Mouse (Mus musculus) CH12.LX (cell line): Measurements from ENCODE around the gene Oit3. TPM values are rescaled to one million over a fixed set of nuclear protein-coding genes. Genes with fewer than 3 reads are reported as not detected.
"Not testable (repeated sequence)": the region's sequence is repeated elsewhere in the genome, so short reads cannot be mapped to it uniquely, and the experiment has no call there.

Experiments
- DNase-seq: peaks from one replicate; pipeline ENCODE4 v3.0.0-alpha.2; 2013; ENCODE audit errors: extremely low read depth
- H3K27ac ChIP-seq: 2 replicates; pipeline ENCODE4 v1.5.1; 2012; ENCODE audit warnings: low read depth, mild to moderate bottlenecking, control low read depth, moderate library complexity; ENCODE audit not compliant: insufficient read depth
- H3K27me3 ChIP-seq: replicated peaks from 2 replicates; pipeline ENCODE3; 2012; ENCODE audit warnings: inconsistent platforms
- H3K36me3 ChIP-seq, 2 experiments: replicated peaks in 1 of 2; 2 replicates each; pipeline versions ENCODE3 to v1.6.1; 2012; ENCODE audit warnings: inconsistent platforms in 1 of 2, low read length in 1 of 2, mild to moderate bottlenecking in 1 of 2, mixed read lengths in 1 of 2, moderate library complexity in 1 of 2; ENCODE audit not compliant: control insufficient read depth in 1 of 2, insufficient read depth in 1 of 2
- H3K4me1 ChIP-seq, 2 experiments: 2 replicates each; pipeline ENCODE4 v1.6.1; 2012; ENCODE audit warnings: inconsistent platforms in 1 of 2, moderate library complexity in 1 of 2; ENCODE audit not compliant: insufficient read depth in 2 of 2, control insufficient read depth in 1 of 2
- H3K4me2 ChIP-seq: 2 replicates; pipeline ENCODE4 v1.6.1; 2012; ENCODE audit warnings: low read depth, mild to moderate bottlenecking, control low read depth; ENCODE audit not compliant: poor library complexity, insufficient read depth, severe bottlenecking
- H3K4me3 ChIP-seq, 3 experiments: fragments of 150-350 bp in 1 of 3; sonication (generic) in 1 of 3; replicated peaks in 1 of 3; 2 replicates each; pipeline versions ENCODE3 to v1.5.1; 2011 to 2012; ENCODE audit warnings: low read depth in 2 of 3, low read length in 2 of 3, mild to moderate bottlenecking in 2 of 3, moderate library complexity in 2 of 3, control low read depth in 1 of 3, improper control_type of control experiment in 1 of 3, inconsistent platforms in 1 of 3, mixed read lengths in 1 of 3; ENCODE audit not compliant: poor library complexity in 1 of 3
- H3K79me2 ChIP-seq: replicated peaks from 2 replicates; pipeline ENCODE4 v1.6.1; 2012; ENCODE audit warnings: mild to moderate bottlenecking, moderate library complexity; ENCODE audit not compliant: control insufficient read depth, poor library complexity, insufficient read depth, severe bottlenecking; ENCODE audit errors: extremely low read depth
- H3K9ac ChIP-seq: 2 replicates; pipeline ENCODE4 v1.6.1; 2012; ENCODE audit warnings: low read depth, mild to moderate bottlenecking, control low read depth, moderate library complexity; ENCODE audit not compliant: insufficient read depth
- H3K9me3 ChIP-seq: replicated peaks from 2 replicates; pipeline ENCODE3; 2012; ENCODE audit warnings: low read length, inconsistent platforms, mixed read lengths
- BHLHE40 ChIP-seq: IDR thresholded peaks from 2 replicates; pipeline ENCODE4 v1.6.1; 2011; ENCODE audit warnings: mild to moderate bottlenecking, low read depth, low read length, improper control_type of control experiment
- CHD2 ChIP-seq: IDR thresholded peaks from 2 replicates; pipeline ENCODE4 v1.6.1; 2011; ENCODE audit warnings: low read length, improper control_type of control experiment
- CTCF ChIP-seq, 2 experiments: IDR thresholded peaks in 1 of 2; conservative IDR thresholded peaks in 1 of 2; 2 replicates each; pipeline ENCODE4 v1.5.1; 2011 to 2012; ENCODE audit warnings: low read depth in 2 of 2, low read length in 2 of 2, improper control_type of control experiment in 1 of 2, inconsistent platforms in 1 of 2, mild to moderate bottlenecking in 1 of 2, moderate library complexity in 1 of 2
- ELF1 ChIP-seq: IDR thresholded peaks from 2 replicates; pipeline ENCODE4 v1.6.1; 2014; ENCODE audit warnings: low read depth, mild to moderate bottlenecking, inconsistent platforms, low read length, improper control_type of control experiment
- EP300 ChIP-seq: IDR thresholded peaks from 2 replicates; pipeline ENCODE4 v1.6.1; 2011; ENCODE audit warnings: low read length, improper control_type of control experiment
- ETS1 ChIP-seq: conservative IDR thresholded peaks from 2 replicates; pipeline ENCODE4 v1.6.1; 2012; ENCODE audit warnings: low read depth, mild to moderate bottlenecking, inconsistent platforms, low read length, improper control_type of control experiment, moderate library complexity
- IRF4 ChIP-seq: IDR thresholded peaks from 2 replicates; pipeline ENCODE4 v1.6.1; 2014; ENCODE audit warnings: low read depth, mild to moderate bottlenecking, inconsistent platforms, low read length, improper control_type of control experiment
- JUN ChIP-seq: IDR thresholded peaks from 2 replicates; pipeline ENCODE4 v1.6.1; 2011; ENCODE audit warnings: low read depth, mild to moderate bottlenecking, low read length, improper control_type of control experiment, moderate library complexity; ENCODE audit not compliant: insufficient read depth
- JUND ChIP-seq: conservative IDR thresholded peaks from 2 replicates; pipeline ENCODE4 v1.6.1; 2011; ENCODE audit warnings: low read depth, low read length, improper control_type of control experiment
- MAX ChIP-seq: IDR thresholded peaks from 2 replicates; pipeline ENCODE4 v1.6.1; 2011; ENCODE audit warnings: low read length, improper control_type of control experiment
- MYC ChIP-seq: IDR thresholded peaks from 2 replicates; pipeline ENCODE4 v1.6.1; 2011; ENCODE audit warnings: low read depth, mild to moderate bottlenecking, improper control_type of control experiment, low read length
- PAX5 ChIP-seq: IDR thresholded peaks from 2 replicates; pipeline ENCODE4 v1.6.1; 2012; ENCODE audit warnings: low read length, inconsistent platforms, mixed read lengths
- POLR2AphosphoS2 ChIP-seq: IDR thresholded peaks from 2 replicates; pipeline ENCODE4 v1.6.1; 2011; ENCODE audit warnings: low read depth, low read length, improper control_type of control experiment
- RAD21 ChIP-seq: IDR thresholded peaks from 2 replicates; pipeline ENCODE4 v1.6.1; 2011; ENCODE audit warnings: low read depth, mild to moderate bottlenecking, low read length, improper control_type of control experiment, moderate library complexity
- SIN3A ChIP-seq: IDR thresholded peaks from 2 replicates; pipeline ENCODE4 v1.6.1; 2012; ENCODE audit warnings: low read length, improper control_type of control experiment, inconsistent platforms
- SMC3 ChIP-seq: IDR thresholded peaks from 2 replicates; pipeline ENCODE4 v1.6.1; 2011; ENCODE audit warnings: low read depth, low read length, improper control_type of control experiment
- TBP ChIP-seq: conservative IDR thresholded peaks from 2 replicates; pipeline ENCODE4 v1.6.1; 2011; ENCODE audit warnings: low read depth, low read length, improper control_type of control experiment
- TCF12 ChIP-seq: IDR thresholded peaks from 2 replicates; pipeline ENCODE4 v1.6.1; 2014; ENCODE audit warnings: low read depth, mild to moderate bottlenecking, inconsistent platforms, low read length, improper control_type of control experiment
- ZC3H11A ChIP-seq: IDR thresholded peaks from 2 replicates; pipeline ENCODE4 v1.6.1; 2012; ENCODE audit warnings: low read depth, mild to moderate bottlenecking, inconsistent platforms, low read length, improper control_type of control experiment
- ZMIZ1 ChIP-seq: IDR thresholded peaks from 2 replicates; pipeline ENCODE4 v1.6.1; 2012; ENCODE audit warnings: low read depth, mild to moderate bottlenecking, inconsistent platforms, low read length, improper control_type of control experiment
- dilution Hi-C: fragments of 300-500 bp; cut with MboI; formaldehyde crosslinking; loops from 2 replicates; pipeline ENCODE4 v1.14.3; 2020; ENCODE audit warnings: low sequenced_read_pairs; ENCODE audit not compliant: extremely low pct_unique_long_range_greater_than_20kb, extremely low pct_ligation_motif_present
- in situ Hi-C: fragments of 300-500 bp; cut with MboI; formaldehyde crosslinking; loops from 3 replicates; pipeline ENCODE4 v1.14.3; 2019; ENCODE audit warnings: low sequenced_read_pairs, low pct_ligation_motif_present, low pct_unique_long_range_greater_than_20kb, mixed read lengths
- polyA plus RNA-seq: library from polyadenylated mRNA; unstranded; fragments of >175 nt; gene quantifications from 2 replicates; pipeline ENCODE4 v1.2.1, GENCODE M21; 2012; ENCODE audit warnings: low read depth; ENCODE audit not compliant: insufficient read length
- total RNA-seq, 2 experiments: library from RNA; depleted of rRNA; stranded (reverse); fragments of 300-350 nt in 1 of 2; fragments of >200 nt in 1 of 2; gene quantifications; 2 replicates each; pipeline ENCODE4 v1.2.3; 2012 to 2014

Oit3 gene
- total and polyA plus RNA-seq, 3 experiments: 4.5 to 7.5 (median 7.1) TPM

- Histone ChIP-seq H3K4me3 (no peak within 1 kb of the TSS), H3K4me1 (peaks cover 0 to 5% of the 10 kb centered on the region in 2 experiments; a peak in 2 of 4 replicates), H3K9ac (no peak within 1 kb of the TSS), H3K79me2 (no peaks in the 10 kb centered on the region)
- dilution Hi-C loops: no loop called here
- no peak for TF ChIP-seq PAX5
- no peak for TF ChIP-seq IRF4
- no peak for TF ChIP-seq ETS1
- TF ChIP-seq ZC3H11A: no peak
- TF ChIP-seq CTCF (conservative IDR thresholded peaks at IDR 0.05 in 1 of 2, IDR thresholded peaks at IDR 0.05 in 1 of 2; ENCODE audit: low read depth in 2 of 2, low read length in 2 of 2): no peak
- TF ChIP-seq TCF12: no peak
- no peak for TF ChIP-seq MAX
- TF ChIP-seq, all 38 proteins: peak for 0
- H3K27me3 ChIP-seq: no peaks in the 10 kb centered on the region
- in situ Hi-C loops: no loop called here
- H3K27ac ChIP-seq: no peak within 1 kb of the TSS
- no peak for DNase-seq
- H3K4me2 ChIP-seq: no peak within 1 kb of the TSS
- no peaks in the 10 kb centered on the region for H3K36me3 ChIP-seq
- no peaks in the 10 kb centered on the region for H3K9me3 ChIP-seq
Measured at GRCm38 (mm10) chr10:59402899-59403792, 38.4 kb downstream of the Oit3 start, which contains the start of gene Pla2g12b. Gene Pla2g12b (plus strand): TSS chr10:59403660.

DNA sequence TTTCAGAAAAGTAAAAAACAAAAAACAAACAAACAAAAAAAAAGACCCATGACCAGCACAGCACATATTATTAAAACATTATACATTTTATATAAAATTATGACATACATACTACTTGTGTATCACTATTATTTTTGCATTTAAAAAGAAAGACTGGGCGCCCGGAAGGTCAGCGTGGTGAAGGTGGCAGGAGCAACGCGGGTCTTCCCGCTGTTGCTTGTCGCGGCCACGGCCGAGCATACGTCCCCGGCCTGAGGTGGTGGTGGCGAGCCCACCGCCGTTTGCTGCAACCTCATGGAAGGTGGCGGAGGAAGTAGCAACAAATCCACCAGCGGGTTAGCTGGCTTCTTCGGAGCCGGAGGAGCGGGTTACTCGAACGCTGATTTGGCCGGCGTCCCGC is 46.1 kb downstream of the Oit3 start, which contains the start of gene Gm10273:
Gene Gm10273, plus strand, starts transcription at position 172 of the 400 bp plus-strand sequence.
- dilution Hi-C loops, in situ Hi-C loops: not testable (repeated sequence)

DNA sequence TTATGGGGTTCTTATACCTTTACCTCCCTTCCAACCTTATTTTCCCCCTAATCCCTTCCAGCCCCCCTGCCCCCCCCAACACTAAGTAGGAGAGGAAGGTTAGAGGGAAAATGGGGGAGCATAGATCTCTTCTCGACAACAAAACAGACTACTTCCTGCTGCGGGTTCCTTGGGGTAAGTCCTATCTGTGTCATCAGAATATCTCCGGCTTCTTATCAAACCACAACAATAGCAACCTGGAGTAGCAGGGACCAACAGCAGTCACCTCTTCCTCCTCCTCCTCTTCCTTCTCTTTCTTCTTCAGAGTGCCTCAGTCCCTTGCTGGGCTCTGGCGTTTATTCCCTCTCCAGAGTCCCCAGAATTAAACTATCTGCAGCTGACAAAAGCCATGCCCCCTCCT is 49.7 kb downstream of the Oit3 start:
- dilution Hi-C loops (no loop called here), in situ Hi-C loops (no loop called here)
- TF ChIP-seq JUND: no peak
- TF ChIP-seq SMC3: no peak
- TF ChIP-seq IRF4: no peak
- TF ChIP-seq JUN: no peak
- no peak for TF ChIP-seq CHD2
- no peak for TF ChIP-seq PAX5
- no peak for TF ChIP-seq BHLHE40
- TF ChIP-seq TBP: no peak
- no peak for TF ChIP-seq POLR2AphosphoS2
- TF ChIP-seq ZMIZ1: no peak
- no peak for TF ChIP-seq ZC3H11A
- no peak for TF ChIP-seq EP300
- no peak for TF ChIP-seq RAD21
- no peak for TF ChIP-seq ELF1
- no peak for TF ChIP-seq SIN3A
- no peak for TF ChIP-seq MYC
- no peak overlapping the region for H3K9ac ChIP-seq
- H3K27ac ChIP-seq: no peak overlapping the region
- H3K4me1 ChIP-seq: no peaks in the 10 kb centered on the region
- H3K79me2 ChIP-seq: no peaks in the 10 kb centered on the region
- DNase-seq: no peak
- peaks cover 5% of the 10 kb centered on the region for H3K9me3 ChIP-seq
- H3K4me3 ChIP-seq: no peak overlapping the region
- H3K4me2 ChIP-seq: no peak overlapping the region
- no peaks in the 10 kb centered on the region for H3K36me3 ChIP-seq
- no peaks in the 10 kb centered on the region for H3K27me3 ChIP-seq

More for the DNA sequence above, 46.1 kb downstream of the Oit3 start, which contains the start of gene Gm10273:
- H3K27me3 ChIP-seq, H3K36me3 ChIP-seq, DNase-seq, H3K9ac ChIP-seq, H3K27ac ChIP-seq, H3K9me3 ChIP-seq, H3K4me3 ChIP-seq, H3K4me1 ChIP-seq, H3K4me2 ChIP-seq, H3K79me2 ChIP-seq: not testable (repeated sequence)
